Mouse (Mus musculus) v-Abl transformed pro-B cells (cell line): ENCODE data around the gene Foxj3.

ENCODE experiments used
- in situ Hi-C, 2 experiments: fragments of 400-800 bp; cut with MboI; formaldehyde crosslinking; loops; one replicate each; pipeline ENCODE4 v1.15.1; 2025; ENCODE audit not compliant: unreplicated experiment in 2 of 2

Gene Foxj3

GRCm38 (mm10) chr4:119633948-119634347, 97.1 kb downstream of the Foxj3 start:
- in situ Hi-C loops, result loop anchor here (5.0 to 10.0 kb wide), 5 partner anchors 33 to 493 kb away; no protein-coding TSS in a partner anchor

- in situ Hi-C loops, result loop anchor here (5.0 to 10.0 kb wide), 5 partner anchors 32 to 492 kb away; no protein-coding TSS in a partner anchor
These were observed 98.3 kb downstream of the Foxj3 start for GRCm38 (mm10) chr4:119634908-119635660.

GRCm38 (mm10) chr4:119635686-119636085, 98.9 kb downstream of the Foxj3 start:
- in situ Hi-C loops, result loop anchor here in 1 of 2 experiments (10.0 kb wide), 1 partner anchor 391 kb away; no protein-coding TSS in a partner anchor

- in situ Hi-C loops, result loop anchor here in 1 of 2 experiments (10.0 kb wide), 1 partner anchor 392 kb away; no protein-coding TSS in a partner anchor
These were observed 99.9 kb downstream of the Foxj3 start for GRCm38 (mm10) chr4:119636731-119637130.

- in situ Hi-C loops, result loop anchor here in 1 of 2 experiments (10.0 kb wide), 1 partner anchor 393 kb away; no protein-coding TSS in a partner anchor
These were observed 100.5 kb downstream of the Foxj3 start, which contains the start of gene Guca2a for GRCm38 (mm10) chr4:119637176-119637845. TSS of gene Guca2a (plus strand) at chr4:119637704.

GRCm38 (mm10) chr4:119637946-119638345, 101.1 kb downstream of the Foxj3 start:
- in situ Hi-C loops, result loop anchor here in 1 of 2 experiments (10.0 kb wide), 1 partner anchor 393 kb away; no protein-coding TSS in a partner anchor

- in situ Hi-C loops, result loop anchor here in 1 of 2 experiments (10.0 kb wide), 1 partner anchor 394 kb away; no protein-coding TSS in a partner anchor
These were observed 101.9 kb downstream of the Foxj3 start for GRCm38 (mm10) chr4:119638656-119639055.

- in situ Hi-C loops, result no loop called here
These were observed 105.9 kb downstream of the Foxj3 start for GRCm38 (mm10) chr4:119642666-119643065.

- in situ Hi-C loops, result no loop called here
These were observed 120.2 kb downstream of the Foxj3 start for GRCm38 (mm10) chr4:119657011-119657410.

GRCm38 (mm10) chr4:119658246-119658645, 121.4 kb downstream of the Foxj3 start:
- in situ Hi-C loops, result no loop called here

GRCm38 (mm10) chr4:119658731-119659130, 121.9 kb downstream of the Foxj3 start, which contains the start of gene Guca2b:
TSS of gene Guca2b (minus strand) at chr4:119658954.
- in situ Hi-C loops, result no loop called here

- in situ Hi-C loops, result loop anchor here (10.0 kb wide), 3 partner anchors 225 to 465 kb away; no protein-coding TSS in a partner anchor
These were observed 123.2 kb downstream of the Foxj3 start for GRCm38 (mm10) chr4:119660007-119660406.

GRCm38 (mm10) chr4:119662151-119662550, 125.3 kb downstream of the Foxj3 start:
- in situ Hi-C loops, result loop anchor here (10.0 kb wide), 3 partner anchors 227 to 463 kb away; no protein-coding TSS in a partner anchor

- in situ Hi-C loops, result loop anchor here (10.0 kb wide), 3 partner anchors 228 to 462 kb away; no protein-coding TSS in a partner anchor
These were observed 126.2 kb downstream of the Foxj3 start for GRCm38 (mm10) chr4:119662976-119663375.

GRCm38 (mm10) chr4:119663409-119664095, 126.7 kb downstream of the Foxj3 start:
- in situ Hi-C loops, result loop anchor here (10.0 kb wide), 3 partner anchors 229 to 461 kb away; no protein-coding TSS in a partner anchor

- in situ Hi-C loops, result loop anchor here (5.0 to 10.0 kb wide), 7 partner anchors 33 to 460 kb away; no protein-coding TSS in a partner anchor
These were observed 128.4 kb downstream of the Foxj3 start for GRCm38 (mm10) chr4:119665166-119665565.

- in situ Hi-C loops, result loop anchor here (5.0 to 10.0 kb wide), 7 partner anchors 34 to 459 kb away; no protein-coding TSS in a partner anchor
These were observed 129.3 kb downstream of the Foxj3 start for GRCm38 (mm10) chr4:119666116-119666515.

- in situ Hi-C loops, result loop anchor here (5.0 to 10.0 kb wide), 7 partner anchors 35 to 457 kb away; no protein-coding TSS in a partner anchor
These were observed 130.7 kb downstream of the Foxj3 start for GRCm38 (mm10) chr4:119667454-119667853.

- in situ Hi-C loops, result loop anchor here (5.0 to 10.0 kb wide), 7 partner anchors 36 to 457 kb away; no protein-coding TSS in a partner anchor
These were observed 131.4 kb downstream of the Foxj3 start for GRCm38 (mm10) chr4:119668185-119668584.

- in situ Hi-C loops, result loop anchor here (5.0 to 10.0 kb wide), 7 partner anchors 36 to 456 kb away; no protein-coding TSS in a partner anchor
These were observed 131.8 kb downstream of the Foxj3 start for GRCm38 (mm10) chr4:119668596-119668995.
